Comparison of ENCODE assay signal across 8 mouse cellular contexts in the genomic region with DNA sequence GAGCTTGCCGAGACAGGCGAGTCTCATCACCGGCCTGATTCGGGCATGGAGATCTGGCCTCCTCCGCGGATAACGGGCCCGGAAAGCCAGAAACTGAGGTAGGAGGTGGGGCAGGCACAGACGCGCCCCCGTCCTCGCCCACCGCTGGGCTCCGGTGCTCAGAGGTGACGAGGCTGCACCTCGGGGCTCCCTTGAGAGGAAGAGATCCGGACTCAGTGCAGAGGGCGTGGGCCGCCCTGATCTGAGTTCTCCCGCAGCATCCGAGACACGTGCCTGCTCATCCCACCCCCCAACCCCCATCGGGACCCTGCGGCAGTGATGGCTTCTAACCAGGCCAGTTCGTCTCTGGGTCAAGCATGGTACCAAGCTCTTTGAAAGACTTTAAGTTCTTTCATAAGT. TPM values are rescaled to one million over a fixed set of nuclear protein-coding genes. Genes with fewer than 3 reads are reported as not detected.
DNase-seq lines count a peak whose midpoint lies in the region; ATAC-seq and TF ChIP-seq lines count a peak whose summit lies in the region.

No protein-coding gene starts in this region.

- H3K4me1 ChIP-seq in forebrain, embryonic 12.5 days = peaks cover 40% of the 10 kb centered on the region
- peaks cover 42% of the 10 kb centered on the region for H3K4me1 ChIP-seq in liver, embryonic 16.5 days (ENCODE audit: control insufficient read depth, low read depth, low read length)

- peak overlapping the region; percentile 90 for H3K9ac ChIP-seq in forebrain, embryonic 12.5 days
- H3K9ac ChIP-seq in liver, embryonic 16.5 days (ENCODE audit: low read depth, low read length) = peak overlapping the region; percentile 89

- no peaks in the 10 kb centered on the region for H3K27me3 ChIP-seq in forebrain, embryonic 12.5 days
- no peaks in the 10 kb centered on the region for H3K27me3 ChIP-seq in liver, embryonic 16.5 days (ENCODE audit: control insufficient read depth, insufficient read depth, low read depth, low read length)

- peak overlapping the region; percentile 91 for H3K27ac ChIP-seq in gastrocnemius, adult 2 months
- H3K27ac ChIP-seq in forebrain, embryonic 12.5 days = peak overlapping the region; percentile 65
- H3K27ac ChIP-seq in liver, embryonic 16.5 days (ENCODE audit: low read length) = peak overlapping the region; percentile 45

- H3K9me3 ChIP-seq in forebrain, embryonic 12.5 days = no peaks in the 10 kb centered on the region
- H3K9me3 ChIP-seq in liver, embryonic 16.5 days (replicated peaks; ENCODE audit: control insufficient read depth, low read length) = no peaks in the 10 kb centered on the region

- no peak for TF ChIP-seq CTCF in gastrocnemius, adult 2 months (IDR thresholded peaks at IDR 0.05)

- H3K4me3 ChIP-seq in gastrocnemius, adult 2 months = peak overlapping the region; percentile 73
- H3K4me3 ChIP-seq in forebrain, embryonic 12.5 days (replicated peaks) = peak overlapping the region; percentile 94
- peak overlapping the region; percentile 93 for H3K4me3 ChIP-seq in liver, embryonic 16.5 days (ENCODE audit: low read depth, low read length)

- DNase-seq in gastrocnemius, adult 2 months = no peak
- no peak for DNase-seq in gastrocnemius, adult 8-10 months (ENCODE audit: low spot score in 2 of 2)
- DNase-seq in 416B (ENCODE audit: low read depth) = peak; percentile 23
- DNase-seq in cerebellum, postnatal 25 days = no peak
- no peak for DNase-seq in layer of hippocampus, adult 11-12 months (ENCODE audit: low spot score)
- DNase-seq in ovary, postnatal 14 days (ENCODE audit: low spot score) = no peak

- peak; percentile 48 for ATAC-seq in forebrain, embryonic 12.5 days (ENCODE audit: low FRiP score)
- ATAC-seq in liver, embryonic 16.5 days (ENCODE audit: low read depth) = 0 out of 2 replicates have a peak, but pooled peaks have one; percentile 2

- H3K4me2 ChIP-seq in forebrain, embryonic 12.5 days = peak overlapping the region; percentile 79
- peak overlapping the region; percentile 82 for H3K4me2 ChIP-seq in liver, embryonic 16.5 days (ENCODE audit: low read depth, low read length)

- intact Hi-C loops in gastrocnemius, adult 2 months (cut with DNase I) = no loop called here

- peaks cover 57% of the 10 kb centered on the region for H3K36me3 ChIP-seq in forebrain, embryonic 12.5 days (replicated peaks)
- peaks cover 21% of the 10 kb centered on the region for H3K36me3 ChIP-seq in liver, embryonic 16.5 days (ENCODE audit: control insufficient read depth, insufficient read depth)

- WGBS in forebrain, embryonic 12.5 days = under 1% methylated on average over 25 of the region's 25 CpGs
- WGBS in liver, embryonic 16.5 days (ENCODE audit: insufficient replicate concordance) = 0% methylated on average over 25 of the region's 25 CpGs

RNA-seq across cellular contexts. Expression of gene Pin1, which starts 0.4 kb away (rescaled TPM):
- total RNA-seq in gastrocnemius, adult 2 months (2021) = 10 to 100 TPM; 13.0 to 15.0 TPM
- total RNA-seq in gastrocnemius, adult 8-10 months (2022) = 10 to 100 TPM; 12.2 to 15.0 (median 13.7) TPM
- 53.9 and 56.2 TPM in 2 replicates for polyA plus RNA-seq in forebrain, embryonic 12.5 days (2016; fragmentation: Nextera tagmentation; extraction: Ambion mirVana)
- polyA plus RNA-seq in liver, embryonic 16.5 days (2015; fragmentation: Nextera tagmentation; extraction: Ambion mirVana) = 19.4 and 19.7 TPM in 2 replicates

RNA-seq across cellular contexts. Expression of gene Fbxl12, which starts 7.7 kb away (rescaled TPM):
- total RNA-seq in gastrocnemius, adult 2 months (2021) = 1 to 10 TPM; 4.7 to 5.3 TPM
- total RNA-seq in gastrocnemius, adult 8-10 months (2022) = 1 to 10 TPM; 3.8 to 5.9 (median 4.7) TPM
- 16.2 and 16.4 TPM in 2 replicates for polyA plus RNA-seq in forebrain, embryonic 12.5 days (2016; fragmentation: Nextera tagmentation; extraction: Ambion mirVana)
- 4.8 and 5.9 TPM in 2 replicates for polyA plus RNA-seq in liver, embryonic 16.5 days (2015; fragmentation: Nextera tagmentation; extraction: Ambion mirVana)

RNA-seq across cellular contexts. Expression of gene Ubl5, which starts 9.6 kb away (rescaled TPM):
- total RNA-seq in gastrocnemius, adult 2 months (2021) = 100 to 1,000 TPM; 188 to 210 TPM
- 100 to 1,000 TPM; 164 to 206 (median 183) TPM for total RNA-seq in gastrocnemius, adult 8-10 months (2022)
- 499 and 516 TPM in 2 replicates for polyA plus RNA-seq in forebrain, embryonic 12.5 days (2016; fragmentation: Nextera tagmentation; extraction: Ambion mirVana)
- polyA plus RNA-seq in liver, embryonic 16.5 days (2015; fragmentation: Nextera tagmentation; extraction: Ambion mirVana) = 207 and 235 TPM in 2 replicates
